Mouse (Mus musculus) G1E-ER4 (cell line): ENCODE results near the gene Cdk20. TPM values are rescaled to one million over a fixed set of nuclear protein-coding genes. Genes with fewer than 3 reads are reported as not detected.

ENCODE experiments used
- GATA1 ChIP-seq: IDR thresholded peaks from one replicate; pipeline ENCODE4 v1.8.0; 2012; ENCODE audit warnings: low read length, inconsistent platforms
- polyA plus RNA-seq: library from polyadenylated mRNA; stranded (reverse); fragments of >175 nt; gene quantifications from 2 replicates; pipeline ENCODE4 v1.2.3, GENCODE M21; 2012

The Cdk20 gene
- polyA plus RNA-seq, 1 experiment = 8.0 TPM

GRCm38 (mm10) chr13:64415659-64416058, 16.5 kb upstream of the Cdk20 start:
- no peak for TF ChIP-seq GATA1

GRCm38 (mm10) chr13:64416955-64417601, 15.0 kb upstream of the Cdk20 start:
- TF ChIP-seq GATA1 = no peak

GRCm38 (mm10) chr13:64420847-64421246, 11.3 kb upstream of the Cdk20 start:
- TF ChIP-seq GATA1 = no peak

- TF ChIP-seq GATA1 = no peak
Measured at GRCm38 (mm10) chr13:64421386-64421785, 10.7 kb upstream of the Cdk20 start.

GRCm38 (mm10) chr13:64421952-64422606, 10.0 kb upstream of the Cdk20 start:
- no peak for TF ChIP-seq GATA1

GRCm38 (mm10) chr13:64422607-64422957, 9.5 kb upstream of the Cdk20 start:
- no peak for TF ChIP-seq GATA1

- no peak for TF ChIP-seq GATA1
Measured at GRCm38 (mm10) chr13:64424347-64424746, 7.8 kb upstream of the Cdk20 start.

GRCm38 (mm10) chr13:64425280-64425679, 6.8 kb upstream of the Cdk20 start:
- no peak for TF ChIP-seq GATA1

- no peak for TF ChIP-seq GATA1
Measured at GRCm38 (mm10) chr13:64429328-64429727, 2.8 kb upstream of the Cdk20 start.

GRCm38 (mm10) chr13:64437801-64438200, 5.7 kb downstream of the Cdk20 start:
- TF ChIP-seq GATA1 = no peak

GRCm38 (mm10) chr13:64438863-64439452, 6.8 kb downstream of the Cdk20 start:
- TF ChIP-seq GATA1 = no peak

GRCm38 (mm10) chr13:64439471-64439870, 7.4 kb downstream of the Cdk20 start:
- no peak for TF ChIP-seq GATA1

GRCm38 (mm10) chr13:64440592-64440991, 8.5 kb downstream of the Cdk20 start:
- no peak for TF ChIP-seq GATA1

GRCm38 (mm10) chr13:64443263-64443894, 11.3 kb downstream of the Cdk20 start:
- TF ChIP-seq GATA1 = no peak

- no peak for TF ChIP-seq GATA1
Measured at GRCm38 (mm10) chr13:64445254-64445920, 13.3 kb downstream of the Cdk20 start.

- no peak for TF ChIP-seq GATA1
Measured at GRCm38 (mm10) chr13:64447947-64448346, 15.8 kb downstream of the Cdk20 start.
